Mouse (Mus musculus): ENCODE data around the gene Cblc.

DNA sequence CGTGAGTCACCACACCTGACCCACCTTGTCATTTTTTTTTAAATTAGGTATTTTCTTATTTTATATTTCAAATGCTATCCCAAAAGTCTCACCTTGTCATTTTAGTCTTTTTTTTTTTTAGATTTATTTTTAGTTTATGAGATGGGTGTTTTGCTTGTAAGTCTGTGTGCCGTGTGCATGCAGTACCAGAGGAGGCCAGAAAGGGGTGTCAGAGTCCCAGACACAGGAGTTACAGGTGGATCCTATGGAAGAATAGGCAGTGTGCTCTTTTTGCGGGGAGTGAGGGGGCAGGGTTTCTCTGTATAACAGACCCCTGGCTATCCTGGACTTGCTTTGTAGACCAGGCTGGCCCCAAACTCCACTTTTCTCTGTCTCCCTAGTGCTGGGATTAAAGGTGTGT is 57.8 kb downstream of the Cblc start:
- peak; percentile 62 for TF ChIP-seq CTCF (IDR thresholded peaks at IDR 0.05)
- TF ChIP-seq EP300 (IDR thresholded peaks at IDR 0.05): no peak

Measured in lung, postnatal 0 days (tissue).